Mouse (Mus musculus): Measurements from ENCODE around the gene Strada. TPM values are rescaled to one million over a fixed set of nuclear protein-coding genes. Genes with fewer than 3 reads are reported as not detected.

Strada gene
- polyA plus RNA-seq, 1 experiment from 2014 or later: 23.2 TPM

GRCm38 (mm10) chr11:106179711-106180448 is 22.1 kb downstream of the Strada start:
- Histone ChIP-seq H3K9me3 (no peaks in the 10 kb centered on the region), H3K36me3 (peaks cover 7% of the 10 kb centered on the region; the same call in 1 of the 2 replicates), H3K4me2 (no peak overlapping the region), H3K27me3 (no peaks in the 10 kb centered on the region), H3K4me1 (peaks cover 3% of the 10 kb centered on the region; the same call in 1 of the 2 replicates), H3K27ac (no peak overlapping the region), H3K4me3 (no peak overlapping the region), H3K9ac (no peak overlapping the region)
- ATAC-seq (ENCODE audit: insufficient number of reproducible peaks, low FRiP score, low TSS enrichment, low read depth): no peak
- 74% methylated on average over 7 of the region's 7 CpGs for WGBS

- Histone ChIP-seq H3K9ac (no peak overlapping the region), H3K36me3 (peaks cover 7% of the 10 kb centered on the region; the same call in 1 of the 2 replicates), H3K4me3 (no peak overlapping the region), H3K27me3 (no peaks in the 10 kb centered on the region), H3K27ac (no peak overlapping the region), H3K9me3 (no peaks in the 10 kb centered on the region), H3K4me1 (peaks cover 9% of the 10 kb centered on the region), H3K4me2 (no peak overlapping the region)
- 57% methylated on average over 5 of the region's 5 CpGs for WGBS
- ATAC-seq (ENCODE audit: insufficient number of reproducible peaks, low FRiP score, low TSS enrichment, low read depth): no peak
Measured at GRCm38 (mm10) chr11:106178036-106178782, 23.8 kb downstream of the Strada start.

GRCm38 (mm10) chr11:106176372-106176771 is 25.6 kb downstream of the Strada start:
- Histone ChIP-seq H3K9me3 (no peaks in the 10 kb centered on the region), H3K4me2 (no peak overlapping the region), H3K27me3 (no peaks in the 10 kb centered on the region), H3K27ac (no peak overlapping the region), H3K4me3 (no peak overlapping the region), H3K36me3 (peaks cover 8% of the 10 kb centered on the region; the same call in 1 of the 2 replicates), H3K4me1 (peaks cover 9% of the 10 kb centered on the region), H3K9ac (no peak overlapping the region)
- ATAC-seq (ENCODE audit: insufficient number of reproducible peaks, low FRiP score, low TSS enrichment, low read depth): no peak
- WGBS: 85% methylated on average over 5 of the region's 5 CpGs

- no peak for ATAC-seq (ENCODE audit: insufficient number of reproducible peaks, low FRiP score, low TSS enrichment, low read depth)
- no peak overlapping the region for H3K27ac ChIP-seq
- H3K4me3 ChIP-seq: no peak overlapping the region
- H3K4me1 ChIP-seq: peaks cover 7% of the 10 kb centered on the region
- no peaks in the 10 kb centered on the region for H3K9me3 ChIP-seq
- peaks cover 16% of the 10 kb centered on the region for H3K36me3 ChIP-seq
- WGBS: 28% methylated on average over 3 of the region's 3 CpGs
- H3K9ac ChIP-seq: no peak overlapping the region
- H3K4me2 ChIP-seq: no peak overlapping the region
- no peaks in the 10 kb centered on the region for H3K27me3 ChIP-seq
Measured at GRCm38 (mm10) chr11:106175081-106175480, 26.9 kb downstream of the Strada start.

GRCm38 (mm10) chr11:106174372-106174771 is 27.6 kb downstream of the Strada start:
- peaks cover 6% of the 10 kb centered on the region for H3K4me1 ChIP-seq
- ATAC-seq (ENCODE audit: insufficient number of reproducible peaks, low FRiP score, low TSS enrichment, low read depth): no peak
- 66% methylated on average over 5 of the region's 5 CpGs for WGBS
- no peaks in the 10 kb centered on the region for H3K9me3 ChIP-seq
- no peaks in the 10 kb centered on the region for H3K27me3 ChIP-seq
- H3K36me3 ChIP-seq: peaks cover 21% of the 10 kb centered on the region
- H3K9ac ChIP-seq: no peak overlapping the region
- no peak overlapping the region for H3K4me3 ChIP-seq
- no peak overlapping the region for H3K27ac ChIP-seq
- no peak overlapping the region for H3K4me2 ChIP-seq

GRCm38 (mm10) chr11:106173228-106173627 is 28.7 kb downstream of the Strada start:
- Histone ChIP-seq H3K4me1 (peaks cover 6% of the 10 kb centered on the region), H3K27me3 (no peaks in the 10 kb centered on the region), H3K4me2 (no peak overlapping the region), H3K4me3 (no peak overlapping the region), H3K27ac (no peak overlapping the region), H3K9me3 (no peaks in the 10 kb centered on the region), H3K9ac (no peak overlapping the region), H3K36me3 (peaks cover 26% of the 10 kb centered on the region)
- WGBS: 98% methylated on average over 2 of the region's 2 CpGs
- ATAC-seq (ENCODE audit: insufficient number of reproducible peaks, low FRiP score, low TSS enrichment, low read depth): no peak

- Histone ChIP-seq H3K4me1 (peaks cover 6% of the 10 kb centered on the region), H3K4me2 (no peak overlapping the region), H3K9me3 (no peaks in the 10 kb centered on the region), H3K9ac (no peak overlapping the region), H3K36me3 (peaks cover 44% of the 10 kb centered on the region), H3K4me3 (no peak overlapping the region), H3K27ac (no peak overlapping the region), H3K27me3 (no peaks in the 10 kb centered on the region)
- WGBS: 71% methylated on average over 7 of the region's 7 CpGs
- no peak for ATAC-seq (ENCODE audit: insufficient number of reproducible peaks, low FRiP score, low TSS enrichment, low read depth)
Measured at GRCm38 (mm10) chr11:106170807-106171206, 31.2 kb downstream of the Strada start.

- Histone ChIP-seq H3K27me3 (no peaks in the 10 kb centered on the region), H3K36me3 (peaks cover 67% of the 10 kb centered on the region), H3K9ac (no peak overlapping the region), H3K9me3 (no peaks in the 10 kb centered on the region), H3K4me3 (no peak overlapping the region), H3K4me1 (no peaks in the 10 kb centered on the region), H3K27ac (no peak overlapping the region), H3K4me2 (no peak overlapping the region)
- no peak for ATAC-seq (ENCODE audit: insufficient number of reproducible peaks, low FRiP score, low TSS enrichment, low read depth)
- 73% methylated on average over 5 of the region's 5 CpGs for WGBS
Measured at GRCm38 (mm10) chr11:106167435-106167834, 34.5 kb downstream of the Strada start.

GRCm38 (mm10) chr11:106164601-106165180 is 37.3 kb downstream of the Strada start:
- Histone ChIP-seq H3K27me3 (no peaks in the 10 kb centered on the region), H3K27ac (no peak overlapping the region), H3K4me3 (no peak overlapping the region), H3K4me2 (no peak overlapping the region), H3K9me3 (no peaks in the 10 kb centered on the region), H3K36me3 (peaks cover 55% of the 10 kb centered on the region), H3K4me1 (peaks cover 21% of the 10 kb centered on the region), H3K9ac (no peak overlapping the region)
- no peak for ATAC-seq (ENCODE audit: insufficient number of reproducible peaks, low FRiP score, low TSS enrichment, low read depth)
- WGBS: 91% methylated on average over 16 of the region's 16 CpGs

- Histone ChIP-seq H3K27ac (no peak overlapping the region), H3K4me1 (peaks cover 32% of the 10 kb centered on the region), H3K27me3 (no peaks in the 10 kb centered on the region), H3K9me3 (no peaks in the 10 kb centered on the region), H3K4me3 (no peak overlapping the region), H3K9ac (no peak overlapping the region), H3K36me3 (peaks cover 49% of the 10 kb centered on the region), H3K4me2 (no peak overlapping the region)
- 81% methylated on average over 4 of the region's 4 CpGs for WGBS
- ATAC-seq (ENCODE audit: insufficient number of reproducible peaks, low FRiP score, low TSS enrichment, low read depth): no peak
Measured at GRCm38 (mm10) chr11:106163546-106163945, 38.4 kb downstream of the Strada start.

GRCm38 (mm10) chr11:106162237-106162636 is 39.7 kb downstream of the Strada start:
- ATAC-seq (ENCODE audit: insufficient number of reproducible peaks, low FRiP score, low TSS enrichment, low read depth): no peak
- H3K9me3 ChIP-seq: no peaks in the 10 kb centered on the region
- H3K9ac ChIP-seq: no peak overlapping the region
- no peak overlapping the region for H3K4me2 ChIP-seq
- H3K4me1 ChIP-seq: peaks cover 42% of the 10 kb centered on the region
- 57% methylated on average over 2 of the region's 2 CpGs for WGBS
- no peak overlapping the region for H3K27ac ChIP-seq
- H3K4me3 ChIP-seq: no peak overlapping the region
- H3K36me3 ChIP-seq: peaks cover 52% of the 10 kb centered on the region
- H3K27me3 ChIP-seq: no peaks in the 10 kb centered on the region

All from limb, embryonic 15.5 days (tissue).